Mouse (Mus musculus) brain, embryonic 14.5 days (tissue): ENCODE data around the gene Pycr1. TPM values are rescaled to one million over a fixed set of nuclear protein-coding genes. Genes with fewer than 3 reads are reported as not detected.

Experiments
- DNase-seq: peaks from one replicate; pipeline ENCODE4 v3.0.0-alpha.2; 2011; ENCODE audit warnings: low read depth
- CTCF ChIP-seq: fragments of 200-500 bp; IDR thresholded peaks from 2 replicates; pipeline ENCODE4 v1.5.1; 2012; ENCODE audit warnings: inconsistent platforms, mild to moderate bottlenecking, moderate library complexity, borderline replicate concordance; ENCODE audit not compliant: insufficient read depth, insufficient read length; ENCODE audit errors: extremely low read depth
- POLR2A ChIP-seq: fragments of 200-500 bp; IDR thresholded peaks from 2 replicates; pipeline ENCODE4 v1.6.1; 2012; ENCODE audit warnings: mild to moderate bottlenecking, inconsistent platforms, borderline replicate concordance; ENCODE audit not compliant: poor library complexity, insufficient read depth, insufficient read length, severe bottlenecking; ENCODE audit errors: extremely low read depth
- polyA plus RNA-seq: library from polyadenylated mRNA; depleted of rRNA; stranded (reverse); fragments of >200 nt; gene quantifications from 2 replicates; pipeline ENCODE4 v1.2.3, GENCODE M21; 2012

Gene Pycr1
- polyA plus RNA-seq, 1 experiment, result 19.9 TPM

- peak; percentile 15 for DNase-seq
- TF ChIP-seq CTCF (no peak), POLR2A (no peak)
These were observed 4.5 kb upstream of the Pycr1 start, which contains the start of gene Myadml2 for GRCm38 (mm10) chr11:120648001-120648476. Gene Myadml2, minus strand, starts transcription at chr11:120648158.

GRCm38 (mm10) chr11:120647047-120647830 lies 3.7 kb upstream of the Pycr1 start:
- DNase-seq, result no peak
- TF ChIP-seq POLR2A (no peak), CTCF (no peak)

- no peak for DNase-seq
- TF ChIP-seq CTCF, result no peak
- TF ChIP-seq POLR2A, result no peak
These were observed 499 bp downstream of the Pycr1 start for GRCm38 (mm10) chr11:120642939-120643600.

GRCm38 (mm10) chr11:120641869-120642268 lies 1.7 kb downstream of the Pycr1 start:
- TF ChIP-seq CTCF, result no peak
- no peak for TF ChIP-seq POLR2A
- DNase-seq, result no peak

GRCm38 (mm10) chr11:120641255-120641654 lies 2.3 kb downstream of the Pycr1 start:
- DNase-seq, result no peak
- TF ChIP-seq CTCF (no peak), POLR2A (no peak)

GRCm38 (mm10) chr11:120634810-120635209 lies 8.8 kb downstream of the Pycr1 start:
- TF ChIP-seq POLR2A (no peak), CTCF (no peak)
- DNase-seq, result no peak

- TF ChIP-seq CTCF (no peak), POLR2A (no peak; the same call in 1 of the 2 replicates)
- DNase-seq, result peak; percentile 98
These were observed 9.8 kb downstream of the Pycr1 start, which contains the start of gene Mafg for GRCm38 (mm10) chr11:120633520-120634343. Gene Mafg, minus strand, starts transcription at chr11:120633600.

- TF ChIP-seq POLR2A (no peak), CTCF (no peak)
- peak; percentile 60 for DNase-seq
These were observed 10.7 kb downstream of the Pycr1 start for GRCm38 (mm10) chr11:120632559-120633519.

- TF ChIP-seq POLR2A (no peak), CTCF (no peak)
- DNase-seq, result no peak
These were observed 11.7 kb downstream of the Pycr1 start for GRCm38 (mm10) chr11:120631726-120632448.
